Mouse (Mus musculus) liver, embryonic 14.5 days (tissue): ENCODE results near the gene Nup153.

Experiments used
- CTCF ChIP-seq: IDR thresholded peaks from 2 replicates; pipeline ENCODE4 v1.5.1; 2016; ENCODE audit warnings: antibody characterized with exemption, low read depth, control low read depth
- EP300 ChIP-seq: IDR thresholded peaks from 2 replicates; pipeline ENCODE4 v1.6.1; 2016; ENCODE audit warnings: antibody characterized with exemption, low read depth

DNA sequence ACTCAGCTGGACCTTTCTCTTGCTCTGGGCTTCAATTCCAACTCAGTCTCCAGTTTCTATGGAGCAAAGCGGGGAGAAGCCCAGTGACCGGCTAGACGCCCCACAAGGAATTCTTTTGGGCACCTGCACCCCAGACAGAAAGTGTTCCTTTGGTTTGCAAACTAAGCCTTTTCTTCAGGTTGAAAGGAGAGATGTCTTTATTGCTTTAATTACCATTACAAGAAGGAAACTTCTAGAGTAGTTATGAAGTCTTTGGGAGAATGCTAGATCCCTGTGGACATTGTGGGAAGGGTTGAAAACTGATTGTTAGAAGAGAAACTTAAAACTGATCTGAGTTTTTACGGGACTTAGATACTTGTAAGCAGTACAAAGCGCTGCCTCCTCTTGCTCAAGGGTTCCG, 82.3 kb downstream of the Nup153 start:
- TF ChIP-seq CTCF (no peak), EP300 (no peak)
